Mouse (Mus musculus): ENCODE data around the gene Olfr338.
"Not testable (repeated sequence)": the region's sequence is repeated elsewhere in the genome, so short reads cannot be mapped to it uniquely, and the experiment has no call there.

Gene Olfr338

DNA sequence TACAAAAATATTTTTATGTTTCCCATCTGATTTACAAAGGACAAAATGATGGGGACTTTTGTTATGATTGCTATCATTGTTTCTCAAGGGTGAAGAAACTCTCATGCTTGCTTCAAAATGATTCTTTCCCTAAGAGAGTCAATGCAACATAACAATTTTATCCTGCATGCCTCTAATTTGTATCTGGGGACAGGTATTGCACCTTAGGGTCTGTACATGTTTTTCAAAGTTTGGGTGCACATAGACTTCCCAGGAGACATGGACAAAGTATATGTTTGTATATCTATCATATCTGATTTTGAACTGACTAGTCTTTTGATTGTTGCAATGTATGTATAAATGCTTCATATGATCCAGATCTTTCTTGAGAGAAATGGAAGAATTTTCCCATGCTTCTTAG lies at the start of gene Olfr338:
TSS of gene Olfr338 (plus strand) at position 301 of the 400 bp plus-strand sequence.
- no peak for DNase-seq (ENCODE audit: low spot score)

DNA sequence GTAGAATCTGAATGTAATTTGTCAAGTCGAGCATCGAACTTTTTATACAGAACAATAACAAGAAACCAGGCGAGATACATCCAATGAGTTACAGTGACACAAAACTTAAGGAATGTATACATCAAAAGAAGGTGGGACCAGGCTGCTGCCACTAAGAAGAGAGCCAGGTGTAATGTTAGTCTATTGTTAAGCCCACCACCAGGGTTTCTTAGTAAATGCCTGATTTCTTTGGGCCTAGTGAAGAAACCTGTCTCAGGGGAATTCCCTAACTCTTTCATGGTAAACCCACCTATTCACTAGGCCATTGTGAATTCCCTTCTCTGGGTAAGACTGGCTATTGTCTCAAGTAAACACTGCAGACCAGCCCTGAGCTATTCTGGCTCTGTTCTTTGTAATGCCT lies 41.9 kb downstream of the Olfr338 start:
- not testable (repeated sequence) for DNase-seq (ENCODE audit: low spot score)

DNA sequence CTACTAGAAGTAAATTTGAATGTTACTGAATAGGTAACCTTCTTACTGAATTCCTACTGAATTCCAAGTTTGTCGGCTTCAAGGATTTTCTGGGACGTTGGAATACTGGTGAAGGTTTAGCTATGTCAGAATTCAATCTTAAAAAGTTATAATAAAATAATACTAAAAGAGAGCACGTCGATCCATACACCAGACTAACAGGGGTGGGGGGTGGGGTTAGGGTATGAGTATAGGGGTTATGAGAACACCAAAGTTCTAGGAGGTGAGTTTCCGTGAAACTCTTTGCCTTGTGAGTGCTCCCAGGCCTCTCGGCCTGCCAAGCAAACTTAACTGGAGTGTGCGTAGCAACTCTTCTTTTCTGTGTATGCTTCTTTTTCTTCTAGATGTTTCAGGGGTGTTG lies 42.3 kb downstream of the Olfr338 start:
- DNase-seq (ENCODE audit: low spot score) = not testable (repeated sequence)

DNA sequence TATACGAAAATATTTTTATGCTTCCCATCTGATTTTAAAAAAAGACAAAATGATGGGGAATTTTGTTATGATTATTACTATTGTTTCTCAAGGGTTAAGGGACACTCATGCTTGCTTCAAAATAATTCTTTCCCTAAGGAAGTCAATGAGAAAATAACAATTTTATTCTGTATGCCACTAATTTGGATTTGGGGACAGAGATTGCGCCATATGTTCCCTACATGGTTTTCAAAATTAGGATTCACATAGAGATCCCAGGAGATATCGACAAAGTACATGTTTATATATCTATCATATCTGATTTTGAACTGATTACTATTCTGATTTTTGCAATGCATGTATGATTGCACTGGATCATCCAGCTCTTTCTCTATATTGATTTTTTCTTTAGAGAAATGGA lies 45.3 kb downstream of the Olfr338 start, which contains the start of gene Olfr339:
TSS of gene Olfr339 (plus strand) at position 301 of the 400 bp plus-strand sequence.
- no peak for DNase-seq (ENCODE audit: low spot score)

Measured in layer of hippocampus, adult 11-12 months (tissue).